Mouse (Mus musculus) MEL (cell line): ENCODE measurements at regions not wholly inside any gene's neighbourhood (a gene's known extent, or its start where the extent isn't known, plus 50 kb on each side); places are given as distances from the start of the nearest gene placed in this dataset.

Source experiments
- DNase-seq: peaks from one replicate; pipeline ENCODE4 v3.0.0; 2011; ENCODE audit warnings: low read depth, low spot score
- H3K27ac ChIP-seq: 2 replicates; pipeline ENCODE4 v1.5.1; 2012; ENCODE audit warnings: low read depth, mild to moderate bottlenecking, control low read depth, low read length, moderate library complexity; ENCODE audit not compliant: control insufficient read depth
- H3K27me3 ChIP-seq, 2 experiments: fragments of 150-350 bp in 1 of 2; sonication (generic) in 1 of 2; 2 replicates each; pipeline ENCODE4 v1.6.1; 2012; ENCODE audit warnings: low read length in 2 of 2, mild to moderate bottlenecking in 2 of 2, improper control_type of control experiment in 1 of 2, moderate library complexity in 1 of 2; ENCODE audit not compliant: insufficient read depth in 2 of 2, control insufficient read depth in 1 of 2
- H3K36me3 ChIP-seq, 2 experiments: 2 replicates each; pipeline ENCODE4 v1.6.1; 2012 to 2014; ENCODE audit warnings: low read length in 2 of 2, improper control_type of control experiment in 1 of 2, inconsistent platforms in 1 of 2, mild to moderate bottlenecking in 1 of 2; ENCODE audit not compliant: insufficient read depth in 2 of 2, control insufficient read depth in 1 of 2
- H3K4me1 ChIP-seq, 2 experiments: fragments of 150-350 bp in 1 of 2; sonication (generic) in 1 of 2; 2 replicates each; pipeline ENCODE4 v1.6.1; 2012; ENCODE audit warnings: low read length in 2 of 2, improper control_type of control experiment in 1 of 2, mild to moderate bottlenecking in 1 of 2; ENCODE audit not compliant: insufficient read depth in 2 of 2, control insufficient read depth in 1 of 2
- H3K4me3 ChIP-seq, 2 experiments: fragments of 150-350 bp in 1 of 2; sonication (generic) in 1 of 2; 2 replicates each; pipeline ENCODE4 v1.5.1; 2012; ENCODE audit warnings: low read depth in 2 of 2, low read length in 2 of 2, mild to moderate bottlenecking in 2 of 2, moderate library complexity in 2 of 2, control low read depth in 1 of 2, improper control_type of control experiment in 1 of 2; ENCODE audit not compliant: control insufficient read depth in 1 of 2, insufficient read depth in 1 of 2
- H3K79me2 ChIP-seq: 2 replicates; pipeline ENCODE4 v1.6.1; 2012; ENCODE audit warnings: mild to moderate bottlenecking, low read length, moderate library complexity; ENCODE audit not compliant: control insufficient read depth, poor library complexity, insufficient read depth
- H3K9ac ChIP-seq: 2 replicates; pipeline ENCODE4 v1.6.1; 2012; ENCODE audit warnings: low read depth, mild to moderate bottlenecking, control low read depth, low read length, moderate library complexity; ENCODE audit not compliant: control insufficient read depth, poor library complexity, severe bottlenecking
- H3K9me3 ChIP-seq: fragments of 150-350 bp; sonication (generic); replicated peaks from 2 replicates; pipeline ENCODE4 v1.6.1; 2012; ENCODE audit warnings: mild to moderate bottlenecking, low read length, improper control_type of control experiment, moderate library complexity; ENCODE audit not compliant: insufficient read depth
- BHLHE40 ChIP-seq: IDR thresholded peaks from 2 replicates; pipeline ENCODE4 v1.6.1; 2012; ENCODE audit warnings: low read depth, mild to moderate bottlenecking, inconsistent platforms, low read length, improper control_type of control experiment, borderline replicate concordance
- CHD1 ChIP-seq: IDR thresholded peaks from 2 replicates; pipeline ENCODE4 v1.6.1; 2012; ENCODE audit warnings: low read depth, mild to moderate bottlenecking, inconsistent platforms, low read length, improper control_type of control experiment
- CHD2 ChIP-seq: IDR thresholded peaks from 2 replicates; pipeline ENCODE4 v1.6.1; 2011; ENCODE audit warnings: low read length, improper control_type of control experiment
- CTCF ChIP-seq, 3 experiments: IDR thresholded peaks in 2 of 3; conservative IDR thresholded peaks in 1 of 3; 2 replicates each; pipeline ENCODE4 v1.5.1; 2011 to 2012; ENCODE audit warnings: low read length in 3 of 3, low read depth in 2 of 3, mild to moderate bottlenecking in 2 of 3, improper control_type of control experiment in 1 of 3, inconsistent platforms in 1 of 3, mixed read lengths in 1 of 3, moderate library complexity in 1 of 3; ENCODE audit not compliant: control insufficient read depth in 1 of 3, insufficient read depth in 1 of 3, poor library complexity in 1 of 3, severe bottlenecking in 1 of 3
- ELF1 ChIP-seq: IDR thresholded peaks from 2 replicates; pipeline ENCODE4 v1.6.1; 2014; ENCODE audit warnings: low read depth, mild to moderate bottlenecking, inconsistent platforms, low read length, improper control_type of control experiment, moderate library complexity
- EP300 ChIP-seq, 2 experiments: IDR thresholded peaks; 2 replicates each; pipeline ENCODE4 v1.6.1; 2011; ENCODE audit warnings: improper control_type of control experiment in 2 of 2, low read length in 2 of 2, low read depth in 1 of 2, mild to moderate bottlenecking in 1 of 2
- ETS1 ChIP-seq: IDR thresholded peaks from 2 replicates; pipeline ENCODE4 v1.6.1; 2012; ENCODE audit warnings: low read depth, mild to moderate bottlenecking, inconsistent platforms, low read length, improper control_type of control experiment, moderate library complexity
- GABPA ChIP-seq: IDR thresholded peaks from 2 replicates; pipeline ENCODE4 v1.6.1; 2012; ENCODE audit warnings: low read depth, mild to moderate bottlenecking, inconsistent platforms, low read length, improper control_type of control experiment, moderate library complexity
- GATA1 ChIP-seq: IDR thresholded peaks from 2 replicates; pipeline ENCODE4 v1.6.1; 2011; ENCODE audit warnings: low read depth, low read length, improper control_type of control experiment
- JUND ChIP-seq: IDR thresholded peaks from 2 replicates; pipeline ENCODE4 v1.6.1; 2011; ENCODE audit warnings: low read depth, mild to moderate bottlenecking, improper control_type of control experiment, low read length
- MAFK ChIP-seq: IDR thresholded peaks from 2 replicates; pipeline ENCODE4 v1.6.1; 2011; ENCODE audit warnings: low read depth, mild to moderate bottlenecking, low read length, improper control_type of control experiment, borderline replicate concordance
- MAX ChIP-seq: IDR thresholded peaks from 2 replicates; pipeline ENCODE4 v1.6.1; 2011; ENCODE audit warnings: low read length, improper control_type of control experiment
- MXI1 ChIP-seq: IDR thresholded peaks from 2 replicates; pipeline ENCODE4 v1.6.1; 2011; ENCODE audit warnings: mild to moderate bottlenecking, low read depth, low read length, improper control_type of control experiment
- MYB ChIP-seq: IDR thresholded peaks from 2 replicates; pipeline ENCODE4 v1.6.1; 2011; ENCODE audit warnings: mild to moderate bottlenecking, low read depth, low read length, improper control_type of control experiment
- MYC ChIP-seq: IDR thresholded peaks from 2 replicates; pipeline ENCODE4 v1.6.1; 2011; ENCODE audit warnings: low read depth, mild to moderate bottlenecking, low read length, improper control_type of control experiment, moderate library complexity
- NELFE ChIP-seq: IDR thresholded peaks from 2 replicates; pipeline ENCODE4 v1.6.1; 2011; ENCODE audit warnings: low read depth, low read length, improper control_type of control experiment
- POLR2AphosphoS2 ChIP-seq: IDR thresholded peaks from 2 replicates; pipeline ENCODE4 v1.6.1; 2011; ENCODE audit warnings: low read length, improper control_type of control experiment
- POLR2AphosphoS5 ChIP-seq: IDR thresholded peaks from 2 replicates; pipeline ENCODE4 v1.6.1; 2012; ENCODE audit warnings: low read depth, borderline replicate concordance, mild to moderate bottlenecking, inconsistent platforms, low read length, moderate library complexity, mixed read lengths
- RAD21 ChIP-seq: IDR thresholded peaks from 2 replicates; pipeline ENCODE4 v1.6.1; 2011; ENCODE audit warnings: mild to moderate bottlenecking, low read depth, low read length, improper control_type of control experiment
- RCOR1 ChIP-seq: IDR thresholded peaks from 2 replicates; pipeline ENCODE4 v1.6.1; 2012; ENCODE audit warnings: low read depth, mild to moderate bottlenecking, inconsistent platforms, low read length, improper control_type of control experiment
- SIN3A ChIP-seq: IDR thresholded peaks from 2 replicates; pipeline ENCODE4 v1.6.1; 2012; ENCODE audit warnings: low read length, improper control_type of control experiment, inconsistent platforms
- SMC3 ChIP-seq: IDR thresholded peaks from 2 replicates; pipeline ENCODE4 v1.6.1; 2011; ENCODE audit warnings: low read depth, low read length, improper control_type of control experiment
- TAL1 ChIP-seq: IDR thresholded peaks from 2 replicates; pipeline ENCODE4 v1.6.1; 2012; ENCODE audit warnings: mild to moderate bottlenecking, inconsistent platforms, low read length, moderate library complexity, mixed read lengths
- TBP ChIP-seq: IDR thresholded peaks from 2 replicates; pipeline ENCODE4 v1.8.0; 2011; ENCODE audit warnings: low read depth, low read length, improper control_type of control experiment
- TCF12 ChIP-seq: IDR thresholded peaks from 2 replicates; pipeline ENCODE4 v1.6.1; 2014; ENCODE audit warnings: low read depth, mild to moderate bottlenecking, inconsistent platforms, low read length, improper control_type of control experiment, moderate library complexity
- UBTF ChIP-seq: IDR thresholded peaks from 2 replicates; pipeline ENCODE4 v1.6.1; 2012; ENCODE audit warnings: low read depth, mild to moderate bottlenecking, inconsistent platforms, low read length, improper control_type of control experiment, moderate library complexity, borderline replicate concordance; ENCODE audit not compliant: insufficient read depth
- USF1 ChIP-seq: IDR thresholded peaks from 2 replicates; pipeline ENCODE4 v1.6.1; 2014; ENCODE audit warnings: low read depth, mild to moderate bottlenecking, inconsistent platforms, low read length, improper control_type of control experiment, moderate library complexity
- USF2 ChIP-seq, 2 experiments: IDR thresholded peaks; 2 replicates each; pipeline ENCODE4 v1.6.1; 2011 to 2012; ENCODE audit warnings: improper control_type of control experiment in 2 of 2, low read length in 2 of 2, borderline replicate concordance in 1 of 2, inconsistent platforms in 1 of 2, low read depth in 1 of 2, mild to moderate bottlenecking in 1 of 2; ENCODE audit not compliant: insufficient read depth in 1 of 2
- ZC3H11A ChIP-seq: IDR thresholded peaks from 2 replicates; pipeline ENCODE4 v1.6.1; 2012; ENCODE audit warnings: low read depth, mild to moderate bottlenecking, inconsistent platforms, low read length, improper control_type of control experiment
- ZKSCAN1 ChIP-seq: IDR thresholded peaks from 2 replicates; pipeline ENCODE4 v1.6.1; 2012; ENCODE audit warnings: low read depth, mild to moderate bottlenecking, inconsistent platforms, low read length, improper control_type of control experiment, moderate library complexity
- ZMIZ1 ChIP-seq: IDR thresholded peaks from 2 replicates; pipeline ENCODE4 v1.6.1; 2012; ENCODE audit warnings: low read depth, mild to moderate bottlenecking, inconsistent platforms, low read length, improper control_type of control experiment, moderate library complexity
- ZNF384 ChIP-seq: IDR thresholded peaks from 2 replicates; pipeline ENCODE4 v1.6.1; 2012; ENCODE audit warnings: low read depth, mild to moderate bottlenecking, inconsistent platforms, low read length, improper control_type of control experiment

- peaks cover 10 to 23% of the 10 kb centered on the region in 2 experiments for H3K4me1 ChIP-seq
- no peak overlapping the region for H3K4me3 ChIP-seq
- no peak overlapping the region for H3K27ac ChIP-seq
- peaks cover 0 to 23% of the 10 kb centered on the region in 2 experiments; a peak in 2 of 4 replicates for H3K36me3 ChIP-seq
- no peak overlapping the region for H3K9ac ChIP-seq
- no peak for TF ChIP-seq MXI1
- TF ChIP-seq RCOR1 = no peak
- TF ChIP-seq TAL1 = peak; percentile 25; the same call in 1 of the 2 replicates
- TF ChIP-seq, all 39 proteins: peak for 1
- no peaks in the 10 kb centered on the region for H3K9me3 ChIP-seq
- H3K79me2 ChIP-seq = no peaks in the 10 kb centered on the region
- no peaks in the 10 kb centered on the region for H3K27me3 ChIP-seq
- DNase-seq = no peak
These were observed 81.9 kb upstream of the Pgrmc2 start for GRCm38 (mm10) chr3:41164736-41165135.

GRCm38 (mm10) chr3:41163767-41164166 lies 80.9 kb upstream of the Pgrmc2 start:
- Histone ChIP-seq H3K27me3 (no peaks in the 10 kb centered on the region), H3K9me3 (no peaks in the 10 kb centered on the region), H3K4me3 (no peak overlapping the region), H3K9ac (no peak overlapping the region), H3K36me3 (peaks cover 0 to 17% of the 10 kb centered on the region in 2 experiments; a peak in 2 of 4 replicates), H3K4me1 (peaks cover 8 to 21% of the 10 kb centered on the region in 2 experiments), H3K27ac (peak overlapping the region; percentile 0; the same call in 1 of the 2 replicates), H3K79me2 (no peaks in the 10 kb centered on the region)
- peak; percentile 90 for DNase-seq
- TF ChIP-seq NELFE (no peak), ZMIZ1 (no peak), SIN3A (peak; percentile 74), UBTF (no peak), USF1 (peak; percentile 68), USF2 (IDR thresholded peaks at IDR 0.05; ENCODE audit: borderline replicate concordance in 1 of 2, insufficient read depth in 1 of 2, low read depth in 1 of 2, low read length in 2 of 2) (no peak), CTCF (IDR thresholded peaks at IDR 0.05 in 2 of 3, conservative IDR thresholded peaks at IDR 0.05 in 1 of 3; ENCODE audit: control insufficient read depth in 1 of 3, insufficient read depth in 1 of 3, low read depth in 2 of 3, low read length in 3 of 3, poor library complexity in 1 of 3, severe bottlenecking in 1 of 3) (no peak), CHD1 (no peak), RAD21 (no peak), GATA1 (peak; percentile 91), MAX (peak; percentile 56; the same call in 1 of the 2 replicates), ELF1 (0 out of 2 replicates have a peak, but pooled peaks have one; percentile 9), JUND (no peak; the same call in 1 of the 2 replicates), ZNF384 (no peak), POLR2AphosphoS5 (no peak), SMC3 (no peak; the same call in 1 of the 2 replicates), ZC3H11A (peak; percentile 6; the same call in 1 of the 2 replicates), MYC (peak; percentile 86), MXI1 (no peak), GABPA (no peak), RCOR1 (peak; percentile 96), BHLHE40 (peak; percentile 68), EP300 (IDR thresholded peaks at IDR 0.05; ENCODE audit: low read depth in 1 of 2, low read length in 2 of 2) (peak; percentile 97 to 98), ZKSCAN1 (no peak), CHD2 (peak; percentile 54), TBP (0 out of 2 replicates have a peak, but pooled peaks have one; percentile 18), TAL1 (peak; percentile 85), MYB (peak; percentile 89), MAFK (no peak), ETS1 (peak; percentile 88), POLR2AphosphoS2 (no peak), TCF12 (peak; percentile 93)
